Mouse (Mus musculus): ENCODE results near the gene Xpc.
A peak's percentile ranks its signal among the peaks of the same experiment; 100 is the strongest.

Gene Xpc

GRCm38 (mm10) chr6:91515545-91516449 is at the start of gene Xpc, which contains the start of gene Lsm3:
Gene Xpc, minus strand, starts transcription at chr6:91515888.
Gene Lsm3, plus strand, starts transcription at chr6:91515928.
- DNase-seq (ENCODE audit: low spot score in 2 of 2): peak; percentile 98 to 99

DNA sequence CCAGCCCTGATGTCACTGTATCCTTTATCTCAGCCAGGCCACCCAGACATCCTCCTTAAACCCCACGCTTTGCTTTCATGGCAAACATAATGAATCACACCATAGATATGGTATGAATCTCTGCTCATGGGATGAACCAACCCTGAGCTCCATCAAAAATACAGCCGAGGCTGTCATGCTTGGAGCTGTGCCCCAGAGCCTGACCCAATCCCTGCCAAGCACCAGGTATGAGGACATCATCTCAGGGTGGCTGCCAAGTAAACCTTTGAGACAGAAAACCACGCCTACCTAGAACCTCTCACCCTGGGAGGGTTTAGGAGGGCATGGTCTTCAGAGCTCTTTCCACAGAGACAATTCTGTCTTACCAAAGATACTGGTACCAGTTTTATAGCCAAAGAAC is 47.3 kb upstream of the Xpc start:
- peak in 1 of 2 experiments; percentile 18 for DNase-seq (ENCODE audit: low spot score in 2 of 2)

GRCm38 (mm10) chr6:91560186-91560585 is 44.5 kb upstream of the Xpc start:
- DNase-seq (ENCODE audit: low spot score in 2 of 2): no peak

DNA sequence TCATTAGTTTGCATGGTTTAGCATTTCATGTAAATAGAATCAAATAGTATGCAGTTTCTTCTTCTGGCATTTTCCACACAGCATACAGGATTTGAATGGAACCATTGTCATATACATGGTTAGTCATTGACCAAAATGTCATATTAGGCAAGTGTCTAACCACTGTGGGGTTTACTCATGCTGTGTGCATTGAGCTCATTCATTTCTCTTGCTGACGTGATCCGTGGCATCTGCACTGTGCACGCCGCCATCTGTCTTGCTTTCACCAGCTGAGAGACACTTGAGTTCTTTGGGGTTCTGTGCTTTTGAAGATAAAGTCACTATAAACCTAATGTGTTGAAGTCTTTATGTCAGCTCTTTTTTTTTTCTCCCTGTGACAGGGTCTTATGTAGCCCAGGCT is 43.7 kb upstream of the Xpc start:
- DNase-seq (ENCODE audit: low spot score in 2 of 2): no peak

- no peak for DNase-seq (ENCODE audit: low spot score in 2 of 2)
Observed at GRCm38 (mm10) chr6:91558565-91558964, 42.9 kb upstream of the Xpc start.

DNA sequence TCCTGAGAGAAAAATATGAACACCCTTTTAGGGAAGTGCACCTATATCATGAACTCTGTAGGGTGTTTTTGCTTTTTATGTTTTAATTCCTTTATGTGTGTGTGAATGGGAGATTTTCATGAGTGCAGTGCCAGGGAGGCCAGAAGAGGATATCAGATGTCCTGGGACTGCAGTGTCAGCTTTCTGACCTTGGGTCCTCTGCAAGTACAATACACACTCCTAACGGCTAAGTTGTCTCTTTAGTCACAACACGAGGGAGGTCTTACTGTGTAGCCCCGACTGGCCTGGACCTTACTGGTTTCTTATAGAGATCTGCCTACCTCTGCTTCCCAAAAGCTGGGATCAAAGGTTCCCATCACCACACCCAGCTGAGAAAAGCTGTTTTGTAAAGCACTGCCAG is 37.0 kb upstream of the Xpc start:
- DNase-seq (ENCODE audit: low spot score in 2 of 2): no peak

DNA sequence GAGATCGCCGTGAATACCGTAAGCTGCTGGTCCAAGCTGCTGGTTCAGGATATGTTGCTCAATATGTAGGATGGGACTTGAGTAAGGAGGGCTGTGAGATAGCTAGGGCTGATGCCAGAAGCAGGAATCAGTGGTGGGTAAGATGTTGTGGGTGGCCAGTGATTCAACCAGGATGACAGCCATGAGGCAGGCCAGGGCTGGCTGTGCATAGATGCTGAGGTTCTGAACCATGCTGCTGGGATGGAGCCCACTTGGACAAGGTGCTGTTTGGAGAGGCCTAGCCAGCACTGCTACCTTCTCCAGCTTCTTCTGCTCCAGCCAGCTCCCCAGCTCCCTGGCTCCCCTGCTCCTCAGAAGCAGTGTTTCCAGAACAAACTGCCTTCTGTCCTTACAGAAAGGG is 36.0 kb upstream of the Xpc start:
- no peak for DNase-seq (ENCODE audit: low spot score in 2 of 2)

- DNase-seq (ENCODE audit: low spot score in 2 of 2): no peak
Observed at GRCm38 (mm10) chr6:91549621-91550020, 33.9 kb upstream of the Xpc start.

GRCm38 (mm10) chr6:91547313-91547712 is 31.6 kb upstream of the Xpc start:
- DNase-seq (ENCODE audit: low spot score in 2 of 2): no peak

- no peak for DNase-seq (ENCODE audit: low spot score in 2 of 2)
Observed at GRCm38 (mm10) chr6:91546241-91546884, 30.7 kb upstream of the Xpc start.

- no peak for DNase-seq (ENCODE audit: low spot score in 2 of 2)
Observed at GRCm38 (mm10) chr6:91543056-91543455, 27.4 kb upstream of the Xpc start.

- no peak for DNase-seq (ENCODE audit: low spot score in 2 of 2)
Observed at GRCm38 (mm10) chr6:91541276-91541675, 25.6 kb upstream of the Xpc start.

- no peak for DNase-seq (ENCODE audit: low spot score in 2 of 2)
Observed at GRCm38 (mm10) chr6:91536047-91536765, 20.5 kb upstream of the Xpc start.

DNA sequence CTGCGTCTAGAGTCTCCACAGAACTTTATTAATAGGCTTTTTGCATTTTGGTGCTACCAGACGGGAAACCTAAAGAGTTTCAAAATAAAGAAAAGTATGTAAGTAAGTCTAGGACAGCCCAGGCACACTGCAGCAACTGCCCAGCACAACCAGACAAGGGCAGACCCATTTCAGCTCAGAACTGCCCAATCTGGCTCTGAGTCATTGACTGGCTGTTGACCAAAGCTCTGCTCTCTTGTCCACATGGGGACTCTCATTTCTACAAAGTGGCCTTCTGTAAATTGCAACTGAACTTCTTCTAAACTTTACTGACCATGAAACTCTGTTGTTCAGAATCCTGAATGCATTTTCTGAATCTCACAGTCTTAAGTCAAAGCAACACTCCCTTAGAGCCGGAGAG is 19.5 kb upstream of the Xpc start:
- no peak for DNase-seq (ENCODE audit: low spot score in 2 of 2)

DNA sequence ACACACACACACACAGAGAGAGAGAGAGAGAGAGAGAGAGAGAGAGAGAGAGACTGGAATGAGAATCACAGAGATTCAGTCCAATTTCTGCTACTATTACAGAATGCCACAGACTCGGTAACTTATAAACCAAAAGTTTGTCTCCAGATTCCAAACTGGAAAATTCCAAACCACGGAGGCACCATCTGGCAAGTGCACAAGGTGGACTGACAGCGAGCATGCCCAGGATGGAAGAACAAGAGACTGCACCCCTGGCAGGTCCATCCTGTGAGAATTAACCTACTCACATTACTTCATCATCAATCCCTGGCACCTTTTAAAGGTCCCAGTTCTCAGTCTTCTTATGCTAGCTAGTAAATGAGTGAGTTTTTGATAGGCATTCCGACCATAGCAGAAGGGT is 18.6 kb upstream of the Xpc start:
- no peak for DNase-seq (ENCODE audit: low spot score in 2 of 2)

DNA sequence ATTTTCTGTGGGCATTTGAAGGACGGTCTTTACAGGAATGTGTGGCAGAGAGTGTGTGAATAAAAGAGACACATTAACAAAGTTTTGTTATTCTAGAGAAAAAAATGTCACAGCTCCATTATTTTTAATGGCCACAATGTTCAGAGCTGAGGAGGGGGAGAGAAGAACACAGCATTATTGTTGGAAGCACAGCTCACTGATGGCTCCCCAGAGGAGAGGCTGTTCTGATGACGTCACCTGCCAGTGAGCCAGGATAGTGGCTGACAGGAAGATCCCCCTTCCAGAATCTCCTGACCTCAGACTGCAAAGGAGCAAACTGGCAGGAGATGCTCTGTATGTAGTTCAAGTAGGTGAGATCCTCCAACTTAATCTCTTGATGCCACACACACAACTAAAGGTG is 18.1 kb upstream of the Xpc start:
- DNase-seq (ENCODE audit: low spot score in 2 of 2): no peak

GRCm38 (mm10) chr6:91533359-91533758 is 17.7 kb upstream of the Xpc start:
- DNase-seq (ENCODE audit: low spot score in 2 of 2): no peak

GRCm38 (mm10) chr6:91532661-91533060 is 17.0 kb upstream of the Xpc start:
- no peak for DNase-seq (ENCODE audit: low spot score in 2 of 2)

GRCm38 (mm10) chr6:91531276-91531675 is 15.6 kb upstream of the Xpc start:
- no peak for DNase-seq (ENCODE audit: low spot score in 2 of 2)

- no peak for DNase-seq (ENCODE audit: low spot score in 2 of 2)
Observed at GRCm38 (mm10) chr6:91530673-91531072, 15.0 kb upstream of the Xpc start.

DNA sequence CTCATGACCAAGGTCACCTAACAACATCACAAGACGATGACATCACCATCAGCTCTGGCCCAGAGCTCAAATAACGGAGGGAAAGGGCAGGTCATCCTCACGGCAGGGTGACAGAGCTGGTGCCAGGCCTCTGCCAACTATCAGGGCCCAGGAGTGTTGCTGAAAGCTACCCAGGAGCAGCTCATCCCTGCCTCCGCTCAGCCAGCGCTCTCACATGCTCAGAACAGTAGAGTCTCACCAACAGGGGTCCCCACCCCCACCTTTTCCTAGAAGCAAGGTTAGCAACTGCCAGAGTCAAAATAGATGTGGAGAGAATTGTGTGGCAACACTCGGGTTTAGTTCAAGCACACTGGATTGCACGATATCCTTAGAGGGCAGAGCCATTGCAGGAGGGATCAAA is 12.6 kb upstream of the Xpc start:
- DNase-seq (ENCODE audit: low spot score in 2 of 2): no peak

DNA sequence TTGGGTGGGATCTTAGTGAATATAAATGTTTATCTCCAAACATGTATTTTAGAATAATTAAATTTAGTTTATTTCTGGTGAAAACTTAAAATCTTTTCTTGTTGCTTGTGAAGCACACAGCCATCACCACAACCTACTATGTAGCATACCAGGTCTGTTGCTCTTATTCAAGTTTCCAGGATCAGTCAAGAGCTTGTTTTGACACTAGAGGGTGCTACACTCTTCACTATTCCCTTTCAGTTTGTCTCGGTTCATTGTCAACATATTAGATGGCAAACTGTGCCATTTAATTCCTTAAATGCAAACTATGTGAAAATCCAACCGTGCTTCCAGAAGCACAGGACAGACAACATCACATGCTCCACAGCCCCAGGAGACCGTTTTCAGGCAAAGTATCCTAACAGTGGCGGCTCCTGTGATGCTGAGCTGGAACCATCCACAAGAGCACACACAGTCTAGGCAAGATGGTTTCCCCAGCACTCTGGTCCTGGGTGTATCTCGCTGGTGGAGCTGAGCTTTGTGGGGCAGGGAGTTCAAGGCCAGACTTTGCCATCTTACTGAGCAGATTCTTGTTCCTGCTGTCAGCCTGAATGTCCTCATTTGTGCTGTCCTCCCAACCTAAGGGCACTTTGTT is 11.7 kb upstream of the Xpc start:
- no peak for DNase-seq (ENCODE audit: low spot score in 2 of 2)
